Mouse (Mus musculus): Measurements from ENCODE around the gene Pmp22. TPM values are rescaled to one million over a fixed set of nuclear protein-coding genes. Genes with fewer than 3 reads are reported as not detected.

Gene Pmp22
- polyA plus RNA-seq, 1 experiment, result 57.8 TPM

GRCm38 (mm10) chr11:63129375-63129774, 593 bp downstream of the Pmp22 start:
- H3K4me1 ChIP-seq (ENCODE audit: control insufficient read depth, insufficient read depth, low read length), result peaks cover 2% of the 10 kb centered on the region
- no peak overlapping the region for H3K4me3 ChIP-seq (ENCODE audit: low read depth, low read length)
- 0 out of 2 replicates have a peak, but pooled peaks cover 8% of the 10 kb centered on the region for H3K27me3 ChIP-seq (ENCODE audit: control insufficient read depth, insufficient read depth, low read length, poor library complexity, severe bottlenecking)
- H3K36me3 ChIP-seq (ENCODE audit: control insufficient read depth, insufficient read depth, low read length, poor library complexity, severe bottlenecking), result no peaks in the 10 kb centered on the region
- no peak overlapping the region for H3K27ac ChIP-seq (ENCODE audit: insufficient read depth, low read length)
- H3K9ac ChIP-seq (ENCODE audit: low read depth, poor library complexity, severe bottlenecking), result no peak overlapping the region
- H3K9me3 ChIP-seq (replicated peaks; ENCODE audit: control insufficient read depth, insufficient read depth, low read length, poor library complexity, severe bottlenecking), result no peaks in the 10 kb centered on the region
- TF ChIP-seq POLR2A (IDR thresholded peaks at IDR 0.05; ENCODE audit: insufficient read depth, low read length) (no peak), EP300 (IDR thresholded peaks at IDR 0.05; ENCODE audit: insufficient read depth, low read depth, low read length) (no peak), CTCF (IDR thresholded peaks at IDR 0.05; ENCODE audit: low read depth, low read length) (no peak)

- peaks cover 2% of the 10 kb centered on the region for H3K4me1 ChIP-seq (ENCODE audit: control insufficient read depth, insufficient read depth, low read length)
- TF ChIP-seq EP300 (IDR thresholded peaks at IDR 0.05; ENCODE audit: insufficient read depth, low read depth, low read length) (no peak), CTCF (IDR thresholded peaks at IDR 0.05; ENCODE audit: low read depth, low read length) (no peak), POLR2A (IDR thresholded peaks at IDR 0.05; ENCODE audit: insufficient read depth, low read length) (no peak)
- no peak overlapping the region for H3K27ac ChIP-seq (ENCODE audit: insufficient read depth, low read length)
- no peaks in the 10 kb centered on the region for H3K36me3 ChIP-seq (ENCODE audit: control insufficient read depth, insufficient read depth, low read length, poor library complexity, severe bottlenecking)
- H3K4me3 ChIP-seq (ENCODE audit: low read depth, low read length), result no peak overlapping the region
- no peak overlapping the region for H3K9ac ChIP-seq (ENCODE audit: low read depth, poor library complexity, severe bottlenecking)
- no peaks in the 10 kb centered on the region for H3K9me3 ChIP-seq (replicated peaks; ENCODE audit: control insufficient read depth, insufficient read depth, low read length, poor library complexity, severe bottlenecking)
- 0 out of 2 replicates have a peak, but pooled peaks cover 8% of the 10 kb centered on the region for H3K27me3 ChIP-seq (ENCODE audit: control insufficient read depth, insufficient read depth, low read length, poor library complexity, severe bottlenecking)
These were observed 1.1 kb downstream of the Pmp22 start for GRCm38 (mm10) chr11:63129840-63130239.

GRCm38 (mm10) chr11:63130497-63130896, 1.7 kb downstream of the Pmp22 start:
- H3K4me3 ChIP-seq (ENCODE audit: low read depth, low read length), result no peak overlapping the region

GRCm38 (mm10) chr11:63131001-63131692, 2.4 kb downstream of the Pmp22 start:
- Histone ChIP-seq H3K4me3 (ENCODE audit: low read depth, low read length) (0 out of 2 replicates have a peak overlapping the region, but pooled peaks have one; percentile 5), H3K4me1 (ENCODE audit: control insufficient read depth, insufficient read depth, low read length) (peaks cover 2% of the 10 kb centered on the region), H3K36me3 (ENCODE audit: control insufficient read depth, insufficient read depth, low read length, poor library complexity, severe bottlenecking) (no peaks in the 10 kb centered on the region), H3K9me3 (replicated peaks; ENCODE audit: control insufficient read depth, insufficient read depth, low read length, poor library complexity, severe bottlenecking) (no peaks in the 10 kb centered on the region), H3K27ac (ENCODE audit: insufficient read depth, low read length) (no peak overlapping the region), H3K9ac (ENCODE audit: low read depth, poor library complexity, severe bottlenecking) (no peak overlapping the region), H3K27me3 (ENCODE audit: control insufficient read depth, insufficient read depth, low read length, poor library complexity, severe bottlenecking) (0 out of 2 replicates have a peak, but pooled peaks cover 8% of the 10 kb centered on the region)
- TF ChIP-seq EP300 (IDR thresholded peaks at IDR 0.05; ENCODE audit: insufficient read depth, low read depth, low read length) (no peak), CTCF (IDR thresholded peaks at IDR 0.05; ENCODE audit: low read depth, low read length) (no peak), POLR2A (IDR thresholded peaks at IDR 0.05; ENCODE audit: insufficient read depth, low read length) (no peak)

More at GRCm38 (mm10) chr11:63130497-63130896, 1.7 kb downstream of the Pmp22 start:
- H3K4me1 ChIP-seq (ENCODE audit: control insufficient read depth, insufficient read depth, low read length), result peaks cover 2% of the 10 kb centered on the region
- no peak overlapping the region for H3K9ac ChIP-seq (ENCODE audit: low read depth, poor library complexity, severe bottlenecking)
- H3K27me3 ChIP-seq (ENCODE audit: control insufficient read depth, insufficient read depth, low read length, poor library complexity, severe bottlenecking), result 0 out of 2 replicates have a peak, but pooled peaks cover 8% of the 10 kb centered on the region
- no peak overlapping the region for H3K27ac ChIP-seq (ENCODE audit: insufficient read depth, low read length)
- no peaks in the 10 kb centered on the region for H3K36me3 ChIP-seq (ENCODE audit: control insufficient read depth, insufficient read depth, low read length, poor library complexity, severe bottlenecking)
- TF ChIP-seq EP300 (IDR thresholded peaks at IDR 0.05; ENCODE audit: insufficient read depth, low read depth, low read length), result no peak
- TF ChIP-seq CTCF (IDR thresholded peaks at IDR 0.05; ENCODE audit: low read depth, low read length), result no peak
- TF ChIP-seq POLR2A (IDR thresholded peaks at IDR 0.05; ENCODE audit: insufficient read depth, low read length), result no peak
- no peaks in the 10 kb centered on the region for H3K9me3 ChIP-seq (replicated peaks; ENCODE audit: control insufficient read depth, insufficient read depth, low read length, poor library complexity, severe bottlenecking)

- 0 out of 2 replicates have a peak, but pooled peaks cover 8% of the 10 kb centered on the region for H3K27me3 ChIP-seq (ENCODE audit: control insufficient read depth, insufficient read depth, low read length, poor library complexity, severe bottlenecking)
- 0 out of 2 replicates have a peak overlapping the region, but pooled peaks have one; percentile 5 for H3K4me3 ChIP-seq (ENCODE audit: low read depth, low read length)
- no peak overlapping the region for H3K9ac ChIP-seq (ENCODE audit: low read depth, poor library complexity, severe bottlenecking)
- H3K27ac ChIP-seq (ENCODE audit: insufficient read depth, low read length), result no peak overlapping the region
- TF ChIP-seq CTCF (IDR thresholded peaks at IDR 0.05; ENCODE audit: low read depth, low read length) (no peak), EP300 (IDR thresholded peaks at IDR 0.05; ENCODE audit: insufficient read depth, low read depth, low read length) (no peak), POLR2A (IDR thresholded peaks at IDR 0.05; ENCODE audit: insufficient read depth, low read length) (no peak)
- H3K9me3 ChIP-seq (replicated peaks; ENCODE audit: control insufficient read depth, insufficient read depth, low read length, poor library complexity, severe bottlenecking), result no peaks in the 10 kb centered on the region
- no peaks in the 10 kb centered on the region for H3K36me3 ChIP-seq (ENCODE audit: control insufficient read depth, insufficient read depth, low read length, poor library complexity, severe bottlenecking)
- H3K4me1 ChIP-seq (ENCODE audit: control insufficient read depth, insufficient read depth, low read length), result peaks cover 2% of the 10 kb centered on the region
These were observed 2.9 kb downstream of the Pmp22 start for GRCm38 (mm10) chr11:63131693-63132040.

- Histone ChIP-seq H3K4me3 (ENCODE audit: low read depth, low read length) (peak overlapping the region; percentile 68), H3K36me3 (ENCODE audit: control insufficient read depth, insufficient read depth, low read length, poor library complexity, severe bottlenecking) (no peaks in the 10 kb centered on the region), H3K27me3 (ENCODE audit: control insufficient read depth, insufficient read depth, low read length, poor library complexity, severe bottlenecking) (0 out of 2 replicates have a peak, but pooled peaks cover 8% of the 10 kb centered on the region), H3K9me3 (replicated peaks; ENCODE audit: control insufficient read depth, insufficient read depth, low read length, poor library complexity, severe bottlenecking) (no peaks in the 10 kb centered on the region), H3K4me1 (ENCODE audit: control insufficient read depth, insufficient read depth, low read length) (peaks cover 2% of the 10 kb centered on the region), H3K27ac (ENCODE audit: insufficient read depth, low read length) (no peak overlapping the region), H3K9ac (ENCODE audit: low read depth, poor library complexity, severe bottlenecking) (peak overlapping the region; percentile 47)
- TF ChIP-seq CTCF (IDR thresholded peaks at IDR 0.05; ENCODE audit: low read depth, low read length), result no peak
- TF ChIP-seq EP300 (IDR thresholded peaks at IDR 0.05; ENCODE audit: insufficient read depth, low read depth, low read length), result no peak
- no peak for TF ChIP-seq POLR2A (IDR thresholded peaks at IDR 0.05; ENCODE audit: insufficient read depth, low read length)
These were observed 3.3 kb downstream of the Pmp22 start for GRCm38 (mm10) chr11:63132151-63132500.
